8 mouse cellular contexts compared by ENCODE assay signal in the genomic region with DNA sequence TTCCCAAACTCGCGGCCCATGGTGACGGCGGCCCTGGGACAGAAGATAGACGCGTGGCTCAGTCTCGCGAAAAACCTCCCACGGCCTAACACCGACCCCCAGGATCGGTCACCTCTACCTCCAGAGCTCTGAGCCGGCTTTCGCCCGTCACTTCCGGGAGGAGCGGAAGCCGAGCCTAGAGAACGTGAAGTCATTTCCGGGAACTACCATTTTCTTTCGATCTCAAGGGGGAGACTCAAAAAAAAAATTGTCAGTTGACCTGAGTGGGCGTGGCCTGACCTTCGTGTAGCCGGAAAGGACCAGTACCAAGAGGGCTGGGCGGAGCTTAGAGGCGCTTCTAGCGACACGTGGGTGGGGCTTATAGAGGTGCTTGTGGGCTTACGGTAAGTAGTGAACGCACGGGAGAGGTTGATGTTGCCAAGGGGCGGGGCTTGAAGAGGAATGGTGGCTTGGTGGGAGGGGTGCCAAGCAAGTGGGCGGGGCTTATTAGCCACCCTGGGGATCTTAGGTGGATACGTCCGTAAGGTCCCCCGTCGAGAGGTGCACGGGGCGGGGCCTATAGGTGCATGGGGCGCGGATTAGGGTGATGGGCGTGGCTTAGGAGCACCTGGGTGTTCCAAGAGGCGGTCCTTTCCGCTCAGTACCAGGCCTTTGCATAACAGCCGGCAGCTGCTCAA. TPM values are rescaled to one million over a fixed set of nuclear protein-coding genes. Genes with fewer than 3 reads are reported as not detected.
DNase-seq lines count a peak whose midpoint lies in the region; ATAC-seq and TF ChIP-seq lines count a peak whose summit lies in the region.

Uqcrq (minus strand) TSS at position 162 of the 677 bp plus-strand sequence.
Gdf9 (plus strand) TSS at position 354 of the 677 bp plus-strand sequence.

- H3K4me3 ChIP-seq in bone marrow macrophage, adult 2 months (ENCODE audit: insufficient read depth, low read length) = peak within 1 kb of the TSS; percentile 77
- H3K4me3 ChIP-seq in embryonic fibroblast, embryonic 13.5 days (ENCODE audit: insufficient read depth, low read length) = peak within 1 kb of the TSS; percentile 78
- peak within 1 kb of the TSS; percentile 79 for H3K4me3 ChIP-seq in kidney, embryonic 14.5 days (ENCODE audit: low read length)
- H3K4me3 ChIP-seq in limb, embryonic 15.5 days = peak within 1 kb of the TSS; percentile 89

- H3K9ac ChIP-seq in kidney, embryonic 14.5 days (ENCODE audit: low read depth, low read length) = peak within 1 kb of the TSS; percentile 92
- H3K9ac ChIP-seq in limb, embryonic 15.5 days = peak within 1 kb of the TSS; percentile 70

- H3K27ac ChIP-seq in bone marrow macrophage, adult 2 months (ENCODE audit: insufficient read depth, low read depth, low read length) = peak within 1 kb of the TSS; percentile 66
- H3K27ac ChIP-seq in embryonic fibroblast, embryonic 13.5 days (ENCODE audit: insufficient read depth, low read length) = peak within 1 kb of the TSS; percentile 53
- peak within 1 kb of the TSS; percentile 12 for H3K27ac ChIP-seq in kidney, embryonic 14.5 days (ENCODE audit: low read depth, low read length)
- H3K27ac ChIP-seq in limb, embryonic 15.5 days = peak within 1 kb of the TSS; percentile 75

- TF ChIP-seq CTCF in bone marrow macrophage, adult 2 months (IDR thresholded peaks at IDR 0.05; ENCODE audit: low read depth, low read length) = no peak
- no peak for TF ChIP-seq CTCF in embryonic fibroblast, embryonic 13.5 days (IDR thresholded peaks at IDR 0.05; ENCODE audit: borderline replicate concordance, insufficient read depth, low read length)

- H3K4me2 ChIP-seq in kidney, embryonic 14.5 days (replicated peaks; ENCODE audit: low read depth, low read length) = peak within 1 kb of the TSS; percentile 76
- H3K4me2 ChIP-seq in limb, embryonic 15.5 days = peak within 1 kb of the TSS; percentile 84

- H3K36me3 ChIP-seq in kidney, embryonic 14.5 days (ENCODE audit: control insufficient read depth, insufficient read depth, low read length) = peaks cover 10% of the 10 kb centered on the region
- H3K36me3 ChIP-seq in limb, embryonic 15.5 days = peaks cover 9% of the 10 kb centered on the region

- peak; percentile 97 for ATAC-seq in kidney, embryonic 14.5 days (ENCODE audit: low FRiP score, low TSS enrichment)
- ATAC-seq in limb, embryonic 15.5 days (ENCODE audit: insufficient number of reproducible peaks, low FRiP score, low TSS enrichment, low read depth) = peak; percentile 95

- DNase-seq in A20 (ENCODE audit: low read depth, low spot score) = peak; percentile 100
- DNase-seq in heart, adult 9 months (ENCODE audit: low spot score in 2 of 2) = peak; percentile 99
- DNase-seq in monocyte, adult 2 months (ENCODE audit: low read depth in 1 of 2, low spot score in 2 of 2) = peak; percentile 95 to 97
- peak; percentile 99 to 100 for DNase-seq in spleen, postnatal 36 days (ENCODE audit: low spot score in 2 of 2)

- no peak for TF ChIP-seq POLR2A in bone marrow macrophage, adult 2 months (IDR thresholded peaks at IDR 0.05; ENCODE audit: borderline replicate concordance, low read depth, low read length)
- TF ChIP-seq POLR2A in embryonic fibroblast, embryonic 13.5 days (IDR thresholded peaks at IDR 0.05; ENCODE audit: low read depth, low read length) = peak; percentile 82

- no peaks in the 10 kb centered on the region for H3K9me3 ChIP-seq in kidney, embryonic 14.5 days (ENCODE audit: control insufficient read depth, low read length)
- no peaks in the 10 kb centered on the region for H3K9me3 ChIP-seq in limb, embryonic 15.5 days

- peaks cover 13% of the 10 kb centered on the region for H3K4me1 ChIP-seq in bone marrow macrophage, adult 2 months (ENCODE audit: control insufficient read depth, insufficient read depth, low read length)
- peaks cover 4% of the 10 kb centered on the region; the same call in 1 of the 2 replicates for H3K4me1 ChIP-seq in embryonic fibroblast, embryonic 13.5 days (ENCODE audit: control insufficient read depth, insufficient read depth, low read length)
- H3K4me1 ChIP-seq in kidney, embryonic 14.5 days (ENCODE audit: control insufficient read depth, insufficient read depth, low read length) = peaks cover 11% of the 10 kb centered on the region; the same call in 1 of the 2 replicates
- peaks cover 20% of the 10 kb centered on the region for H3K4me1 ChIP-seq in limb, embryonic 15.5 days

- WGBS in kidney, embryonic 14.5 days = under 1% methylated on average over 44 of the region's 44 CpGs
- WGBS in limb, embryonic 15.5 days = under 1% methylated on average over 44 of the region's 44 CpGs

- H3K27me3 ChIP-seq in kidney, embryonic 14.5 days (ENCODE audit: control insufficient read depth, insufficient read depth, low read length) = no peaks in the 10 kb centered on the region
- H3K27me3 ChIP-seq in limb, embryonic 15.5 days = no peaks in the 10 kb centered on the region

RNA-seq across cellular contexts. Expression of gene Uqcrq, which starts in this region (rescaled TPM):
- polyA plus RNA-seq in bone marrow macrophage, adult 2 months (2012; ENCODE audit: insufficient read depth, insufficient read length, missing spikeins) = 192 and 202 TPM in 2 replicates
- polyA plus RNA-seq in embryonic fibroblast, embryonic 13.5 days (2011; ENCODE audit: insufficient read length, low read depth, missing spikeins) = 361 and 399 TPM in 2 replicates
- 574 and 755 TPM in 2 replicates for polyA plus RNA-seq in kidney, embryonic 14.5 days (2014; fragmentation: Nextera tagmentation; extraction: Ambion mirVana)
- 477 and 501 TPM in 2 replicates for polyA plus RNA-seq in limb, embryonic 15.5 days (2015; fragmentation: Nextera tagmentation; extraction: Ambion mirVana)

RNA-seq across cellular contexts. Expression of gene Gdf9, which starts in this region (rescaled TPM):
- 1.5 and 1.8 TPM in 2 replicates for polyA plus RNA-seq in bone marrow macrophage, adult 2 months (2012; ENCODE audit: insufficient read depth, insufficient read length, missing spikeins)
- polyA plus RNA-seq in embryonic fibroblast, embryonic 13.5 days (2011; ENCODE audit: insufficient read length, low read depth, missing spikeins) = 0.68 and 1.2 TPM in 2 replicates
- polyA plus RNA-seq in kidney, embryonic 14.5 days (2014; fragmentation: Nextera tagmentation; extraction: Ambion mirVana) = 0.70 and 1.2 TPM in 2 replicates
- polyA plus RNA-seq in limb, embryonic 15.5 days (2015; fragmentation: Nextera tagmentation; extraction: Ambion mirVana) = 2.6 and 2.8 TPM in 2 replicates

Comparison
In these comparisons a context has a peak if more than half of its experiments do, and no peak if none do; other contexts are left out.
1. Peak in every context shown above with its lines: DNase-seq, ATAC-seq, H3K4me3 ChIP-seq and H3K27ac ChIP-seq.
2. H3K27ac ChIP-seq: peak in every context shown above with its lines; median percentile 75 in limb, embryonic 15.5 days; 66 in bone marrow macrophage, adult 2 months; 53 in embryonic fibroblast, embryonic 13.5 days; 12 in kidney, embryonic 14.5 days.